Mouse (Mus musculus): ENCODE measurements around the gene Wnt5b.
"Not testable (repeated sequence)": the region's sequence is repeated elsewhere in the genome, so short reads cannot be mapped to it uniquely, and the experiment has no call there.

Wnt5b gene

GRCm38 (mm10) chr6:119486381-119487084 lies 57.6 kb downstream of the Wnt5b start:
- no peak for DNase-seq (ENCODE audit: low read depth, low spot score)

- no peak for DNase-seq (ENCODE audit: low read depth, low spot score)
These were observed 58.7 kb downstream of the Wnt5b start for GRCm38 (mm10) chr6:119485486-119485885.

- DNase-seq (ENCODE audit: low read depth, low spot score), result no peak
These were observed 61.1 kb downstream of the Wnt5b start for GRCm38 (mm10) chr6:119482958-119483600.

- DNase-seq (ENCODE audit: low read depth, low spot score), result not testable (repeated sequence)
These were observed 62.3 kb downstream of the Wnt5b start for GRCm38 (mm10) chr6:119481741-119482390.

GRCm38 (mm10) chr6:119480706-119481331 lies 63.3 kb downstream of the Wnt5b start:
- no peak for DNase-seq (ENCODE audit: low read depth, low spot score)

GRCm38 (mm10) chr6:119479876-119480705 lies 64.1 kb downstream of the Wnt5b start:
- no peak for DNase-seq (ENCODE audit: low read depth, low spot score)

GRCm38 (mm10) chr6:119479343-119479875 lies 64.7 kb downstream of the Wnt5b start, which contains the start of gene Fbxl14:
Gene Fbxl14 (plus strand): TSS chr6:119479668.
- no peak for DNase-seq (ENCODE audit: low read depth, low spot score)

GRCm38 (mm10) chr6:119478560-119479342 lies 65.4 kb downstream of the Wnt5b start:
- peak; percentile 77 for DNase-seq (ENCODE audit: low read depth, low spot score)

- no peak for DNase-seq (ENCODE audit: low read depth, low spot score)
These were observed 66.3 kb downstream of the Wnt5b start for GRCm38 (mm10) chr6:119477686-119478310.

GRCm38 (mm10) chr6:119475988-119476387 lies 68.2 kb downstream of the Wnt5b start:
- no peak for DNase-seq (ENCODE audit: low read depth, low spot score)

- no peak for DNase-seq (ENCODE audit: low read depth, low spot score)
These were observed 70.2 kb downstream of the Wnt5b start for GRCm38 (mm10) chr6:119473992-119474391.

- no peak for DNase-seq (ENCODE audit: low read depth, low spot score)
These were observed 70.7 kb downstream of the Wnt5b start for GRCm38 (mm10) chr6:119473446-119473845.

- DNase-seq (ENCODE audit: low read depth, low spot score), result no peak
These were observed 71.4 kb downstream of the Wnt5b start for GRCm38 (mm10) chr6:119472705-119473104.

- DNase-seq (ENCODE audit: low read depth, low spot score), result no peak
These were observed 72.0 kb downstream of the Wnt5b start for GRCm38 (mm10) chr6:119472135-119472534.

GRCm38 (mm10) chr6:119470777-119471176 lies 73.4 kb downstream of the Wnt5b start:
- DNase-seq (ENCODE audit: low read depth, low spot score), result no peak

GRCm38 (mm10) chr6:119467785-119468059 lies 76.4 kb downstream of the Wnt5b start:
- no peak for DNase-seq (ENCODE audit: low read depth, low spot score)

- no peak for DNase-seq (ENCODE audit: low read depth, low spot score)
These were observed 77.0 kb downstream of the Wnt5b start for GRCm38 (mm10) chr6:119466921-119467784.

GRCm38 (mm10) chr6:119466161-119466560 lies 78.0 kb downstream of the Wnt5b start:
- DNase-seq (ENCODE audit: low read depth, low spot score), result no peak

- no peak for DNase-seq (ENCODE audit: low read depth, low spot score)
These were observed 83.8 kb downstream of the Wnt5b start for GRCm38 (mm10) chr6:119460391-119460790.

All from retina, postnatal 7 days (tissue).